Mouse (Mus musculus) embryo, embryonic 10.5 days (tissue): ENCODE results near the gene Kcnd3.

Experiments
- DNase-seq: peaks from one replicate; pipeline ENCODE4 v3.0.0-alpha.2; 2015; ENCODE audit warnings: low spot score

The Kcnd3 gene

GRCm38 (mm10) chr3:105451627-105452555 lies at the start of gene Kcnd3:
Gene Kcnd3 (plus strand): TSS chr3:105452330.
- peak; percentile 43 for DNase-seq

DNA sequence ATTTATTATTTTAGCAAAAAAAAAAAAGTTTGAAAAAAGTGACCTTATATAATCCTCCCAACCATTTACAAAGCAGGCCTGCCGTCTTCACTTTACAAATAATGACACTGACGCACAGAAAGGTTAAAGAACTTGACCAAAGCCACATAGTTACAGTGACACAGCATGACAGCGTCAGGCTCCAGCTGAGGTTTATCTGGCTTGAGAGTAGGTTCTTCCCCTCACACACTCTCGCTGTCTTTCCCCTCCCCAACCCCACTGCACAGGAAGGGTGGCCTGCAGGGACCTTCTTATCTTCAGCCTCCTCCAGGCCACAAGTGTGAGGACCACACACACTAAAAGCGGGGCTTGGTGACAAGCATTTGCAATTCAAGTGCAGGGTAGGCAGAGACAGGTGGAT lies 49.5 kb upstream of the Kcnd3 start:
- no peak for DNase-seq

DNA sequence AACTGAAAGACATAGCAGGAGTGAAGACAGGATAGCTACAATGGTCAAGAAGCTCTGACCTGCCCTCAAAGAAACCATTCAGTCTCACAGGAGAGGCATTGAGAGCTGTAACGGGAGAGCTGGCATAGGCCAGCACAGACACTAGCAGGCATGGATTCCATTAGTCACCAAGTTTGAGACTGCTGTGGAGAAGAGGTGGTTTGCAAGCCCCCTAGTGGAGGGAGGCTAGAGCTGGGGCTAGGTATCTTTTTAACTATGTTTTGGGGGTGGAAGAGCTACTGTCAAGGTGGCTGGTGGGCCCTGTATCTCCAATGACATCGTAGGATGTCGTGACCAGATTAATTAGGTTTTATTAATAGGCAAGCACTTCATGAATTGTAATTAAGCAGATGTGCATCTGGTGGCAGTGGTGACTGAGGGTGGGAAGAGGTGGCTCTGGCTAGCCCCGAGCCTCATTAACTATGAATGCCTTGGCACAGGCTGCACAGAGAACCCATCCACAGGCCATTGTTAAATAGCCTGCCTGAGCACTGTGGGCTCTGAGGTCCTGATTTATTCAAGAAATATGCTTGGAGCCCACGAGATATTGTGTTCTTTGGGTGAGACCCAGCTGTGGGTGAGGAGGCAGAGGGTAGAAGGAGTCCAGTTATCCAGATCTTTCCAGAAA lies 48.6 kb upstream of the Kcnd3 start:
- peak; percentile 45 for DNase-seq

DNA sequence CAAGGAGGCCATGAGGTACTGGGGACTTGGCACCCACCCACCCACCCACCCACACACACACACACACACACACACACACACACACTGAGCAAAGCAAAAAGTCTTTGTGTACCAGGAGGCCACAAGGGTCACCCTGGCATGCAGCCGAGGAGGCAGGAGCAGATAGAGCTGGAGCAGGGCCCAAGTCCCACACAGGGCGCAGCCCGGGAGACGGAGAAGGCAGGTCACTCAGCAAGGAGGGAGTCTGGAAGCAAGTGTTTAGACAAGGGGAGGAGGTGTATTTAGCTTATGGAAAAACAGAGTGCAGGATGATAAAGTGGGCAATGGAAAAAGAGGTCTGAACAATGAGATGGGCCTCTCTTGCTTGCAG lies 48.1 kb upstream of the Kcnd3 start:
- DNase-seq, result no peak

GRCm38 (mm10) chr3:105405516-105405915 lies 46.6 kb upstream of the Kcnd3 start:
- no peak for DNase-seq

- no peak for DNase-seq
These were observed 46.1 kb upstream of the Kcnd3 start for GRCm38 (mm10) chr3:105406036-105406435.

DNA sequence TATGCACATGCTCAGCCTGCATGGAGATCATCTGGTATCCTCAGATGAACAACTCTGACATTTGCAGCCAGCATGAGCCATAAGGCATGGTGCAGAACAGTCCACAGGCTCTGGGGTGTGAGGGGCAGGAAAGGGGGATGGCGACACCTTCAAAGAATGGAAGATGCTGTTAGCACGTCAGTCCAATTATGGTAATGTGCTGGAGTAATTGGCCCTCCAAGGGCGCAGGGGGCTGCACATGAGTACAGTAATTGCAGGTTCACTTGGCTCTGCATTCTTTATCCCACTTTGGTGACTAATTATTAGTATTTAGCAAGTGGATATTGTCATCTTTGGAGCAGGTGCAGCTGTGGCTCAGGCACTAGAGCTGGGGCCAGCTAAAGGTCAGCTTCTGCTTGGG lies 43.9 kb upstream of the Kcnd3 start:
- DNase-seq, result no peak

- DNase-seq, result no peak
These were observed 41.3 kb upstream of the Kcnd3 start for GRCm38 (mm10) chr3:105410810-105411209.

- no peak for DNase-seq
These were observed 40.4 kb upstream of the Kcnd3 start for GRCm38 (mm10) chr3:105411776-105412175.

DNA sequence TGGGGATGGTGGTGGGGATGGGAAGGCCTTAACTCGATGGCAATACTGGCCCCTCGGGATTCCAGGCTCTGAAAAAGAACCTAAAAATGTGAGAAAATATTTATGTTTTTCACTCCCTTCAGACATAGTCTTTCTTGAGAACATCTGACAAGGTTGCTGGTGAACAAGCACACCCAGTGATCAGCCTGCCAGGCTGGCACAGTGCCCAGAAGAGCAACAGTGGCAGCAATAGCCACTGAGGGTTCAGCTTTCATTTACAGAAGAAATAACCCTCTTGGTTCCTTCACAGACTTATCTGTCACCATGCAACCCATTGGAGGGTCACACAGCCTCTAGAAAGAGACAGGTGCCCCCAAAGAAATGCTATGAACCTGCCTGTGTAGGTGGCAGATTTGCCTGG lies 39.9 kb upstream of the Kcnd3 start:
- no peak for DNase-seq

- no peak for DNase-seq
These were observed 39.4 kb upstream of the Kcnd3 start for GRCm38 (mm10) chr3:105412681-105413080.

GRCm38 (mm10) chr3:105418441-105418840 lies 33.7 kb upstream of the Kcnd3 start:
- no peak for DNase-seq

GRCm38 (mm10) chr3:105422391-105422790 lies 29.7 kb upstream of the Kcnd3 start:
- DNase-seq, result no peak

DNA sequence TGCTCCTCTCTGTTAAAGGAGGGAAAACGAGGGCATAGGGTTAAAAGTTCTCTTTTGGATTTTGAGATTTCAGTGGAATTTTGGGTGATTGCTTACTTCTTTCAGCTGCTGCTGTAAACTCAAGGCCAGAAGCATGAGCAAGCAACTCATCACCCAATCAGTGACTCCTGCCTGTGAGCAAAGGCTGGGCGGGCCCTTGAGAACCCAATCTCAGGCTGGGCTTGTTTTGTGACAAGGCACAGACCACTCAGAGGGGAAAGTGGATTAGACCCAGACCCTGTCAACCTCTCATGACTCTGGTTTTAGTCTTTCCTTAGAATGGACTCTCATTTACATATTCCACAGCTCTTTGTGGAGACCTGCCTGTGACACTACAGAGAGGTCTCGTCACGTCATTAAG lies 28.7 kb upstream of the Kcnd3 start:
- peak; percentile 33 for DNase-seq

DNA sequence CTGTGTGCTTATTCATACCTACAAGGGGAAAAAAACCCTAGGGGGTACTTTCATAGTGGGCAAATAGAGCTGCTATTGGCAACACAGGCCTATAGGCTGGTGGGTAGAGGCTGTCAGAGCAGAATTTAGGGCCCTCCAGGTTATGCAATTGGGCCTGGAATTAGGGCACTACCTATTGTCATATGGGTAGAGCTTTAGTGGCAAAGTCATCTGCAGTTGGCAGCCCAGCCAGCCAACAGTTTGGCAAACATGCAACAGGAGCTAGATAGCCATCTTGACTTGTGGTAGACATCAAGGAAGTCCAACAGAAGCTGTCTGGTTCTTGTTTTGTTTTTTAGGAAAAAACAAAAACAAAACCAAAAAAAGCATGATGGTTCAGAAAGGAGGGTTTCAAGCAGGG lies 23.5 kb upstream of the Kcnd3 start:
- no peak for DNase-seq

- no peak for DNase-seq
These were observed 15.7 kb upstream of the Kcnd3 start for GRCm38 (mm10) chr3:105436383-105436782.

DNA sequence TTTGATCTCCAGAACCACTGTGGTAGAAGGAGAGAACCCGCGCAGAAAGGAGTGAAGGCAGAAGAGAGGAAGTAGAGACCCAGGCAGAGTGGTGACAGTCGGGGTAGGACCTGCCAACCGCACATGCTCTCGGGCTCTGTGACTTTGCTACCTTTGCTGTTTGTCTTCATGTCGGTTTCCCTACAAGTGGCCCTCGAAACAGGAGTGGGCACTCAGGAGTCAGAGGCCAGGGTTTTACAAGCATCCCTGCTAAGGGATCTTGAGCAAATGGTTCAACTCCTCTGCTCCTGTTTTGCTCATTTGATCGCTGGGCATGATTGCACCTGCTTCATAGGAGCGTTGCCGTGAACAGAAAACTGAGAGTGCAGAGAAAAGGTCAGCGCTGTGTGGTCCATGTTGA lies 15.2 kb upstream of the Kcnd3 start:
- DNase-seq, result no peak

DNA sequence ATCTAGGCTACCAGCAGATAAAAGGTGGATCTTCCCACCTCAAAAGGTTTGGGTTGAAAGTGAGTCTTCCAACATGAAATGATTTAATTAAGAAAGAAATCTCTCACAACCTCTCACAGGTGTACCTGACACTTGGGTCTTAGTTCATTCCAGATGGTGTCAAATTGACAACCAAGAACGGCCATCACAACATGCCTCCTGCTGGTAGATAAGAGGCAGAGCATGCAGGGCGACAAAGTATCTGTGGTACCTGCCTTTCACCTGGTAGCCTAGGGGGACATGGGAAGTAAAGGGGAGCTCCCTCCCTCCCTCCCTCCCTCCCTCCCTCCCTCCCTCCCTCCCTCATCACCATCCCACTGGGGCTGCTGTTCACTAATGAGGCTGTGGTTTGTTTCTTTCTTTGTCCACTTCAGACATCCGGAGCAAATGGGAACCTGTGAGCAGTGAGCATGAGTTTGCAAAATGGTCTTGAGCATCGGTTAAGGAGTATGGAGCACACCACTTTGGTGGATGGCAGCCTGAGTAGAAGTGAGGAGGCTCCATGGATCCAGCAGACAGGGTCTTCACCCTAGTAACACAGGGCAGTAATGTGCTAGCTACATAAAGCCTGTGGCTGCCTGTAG lies 11.1 kb upstream of the Kcnd3 start:
- no peak for DNase-seq

DNA sequence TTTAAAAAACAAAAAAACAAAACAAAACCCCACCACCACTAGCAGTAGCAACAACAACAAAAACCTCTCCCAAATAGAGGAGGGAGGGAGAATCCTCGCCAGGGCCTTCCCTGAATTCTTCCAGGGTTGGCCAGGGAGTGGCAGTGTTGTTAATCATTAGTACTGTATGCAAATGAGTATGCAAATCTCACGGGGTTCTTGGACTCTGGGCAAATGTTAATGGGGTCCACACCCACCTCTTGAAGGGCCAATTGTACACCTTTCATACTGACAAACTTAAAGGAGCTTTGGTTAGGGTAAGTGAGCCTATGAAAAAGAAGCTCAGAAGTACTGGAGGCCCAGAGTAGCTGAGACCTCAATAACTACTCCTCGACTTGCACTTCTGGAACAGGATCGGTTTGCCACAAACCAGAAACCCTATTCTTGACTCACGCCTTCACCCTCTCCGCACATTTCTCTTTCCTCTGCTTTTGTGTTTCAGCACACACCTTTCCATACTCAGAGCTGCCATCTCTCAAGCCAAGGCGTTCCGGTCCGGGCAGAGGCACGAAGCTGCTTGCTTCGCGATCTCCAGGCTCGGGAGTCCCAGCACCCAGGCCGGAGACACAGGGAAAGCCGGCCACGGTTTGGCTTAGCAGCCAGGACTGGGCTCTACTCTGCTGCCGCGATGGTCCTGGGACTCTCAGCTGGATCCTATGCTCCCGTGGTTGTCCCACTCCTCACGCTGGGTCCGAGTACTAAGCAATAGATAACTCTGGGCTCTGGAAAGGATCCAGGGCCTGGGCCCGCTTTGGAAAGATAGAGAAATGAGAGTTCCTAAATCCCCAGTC lies 1.3 kb upstream of the Kcnd3 start:
- DNase-seq, result peak; percentile 65

GRCm38 (mm10) chr3:105452556-105453213 lies 555 bp downstream of the Kcnd3 start:
- peak; percentile 42 for DNase-seq

GRCm38 (mm10) chr3:105453214-105453950 lies 1.3 kb downstream of the Kcnd3 start:
- peak; percentile 54 for DNase-seq
